10 mouse cellular contexts compared by ENCODE assay signal in genomic region chr9:77918961-77919670, GRCm38 (mm10). TPM values are rescaled to one million over a fixed set of nuclear protein-coding genes. Genes with fewer than 3 reads are reported as not detected.
DNase-seq lines count a peak whose midpoint lies in the region; ATAC-seq and TF ChIP-seq lines count a peak whose summit lies in the region.
"Had no signal": no experiment of that assay in that cellular context is flagged by ENCODE, and none has a peak within 500 bp of the region (broad histone marks: within the 10 kb centered on the region; RNA-seq: fewer than 3 reads in every experiment).

No protein-coding gene starts in this region.

- H3K27ac ChIP-seq in liver, adult 2 months (replicated peaks; ENCODE audit: insufficient read depth, low read depth, low read length): peak overlapping the region; percentile 63
- H3K27ac ChIP-seq in forebrain, embryonic 14.5 days (ENCODE audit: low read depth, low read length): no peak overlapping the region
- no peak overlapping the region for H3K27ac ChIP-seq in hindbrain, embryonic 16.5 days (ENCODE audit: low read depth, low read length)
- H3K27ac ChIP-seq in midbrain, embryonic 13.5 days: no peak overlapping the region
- H3K27ac ChIP-seq: stomach, embryonic 15.5 days had no signal

- DNase-seq in liver, adult 2 months (ENCODE audit: extremely low read depth, low read depth, low spot score): peak; percentile 68
- DNase-seq in liver: no peak
- DNase-seq in forebrain, embryonic 14.5 days (ENCODE audit: low spot score): no peak
- DNase-seq in urinary bladder, postnatal 36 days (ENCODE audit: low spot score in 2 of 2): no peak
- DNase-seq in urinary bladder, postnatal 10 days (ENCODE audit: low spot score): no peak
- no peak for DNase-seq in adrenal gland, postnatal 14 days
- DNase-seq: layer of hippocampus, adult 9-11 months had no signal

- no peak for TF ChIP-seq CTCF in liver, adult 2 months (IDR thresholded peaks at IDR 0.05; ENCODE audit: low read depth, low read length)

- H3K9me3 ChIP-seq in forebrain, embryonic 14.5 days (replicated peaks; ENCODE audit: control insufficient read depth, low read length): no peaks in the 10 kb centered on the region
- no peaks in the 10 kb centered on the region for H3K9me3 ChIP-seq in hindbrain, embryonic 16.5 days (ENCODE audit: control insufficient read depth, low read length)
- H3K9me3 ChIP-seq in midbrain, embryonic 13.5 days: no peaks in the 10 kb centered on the region
- H3K9me3 ChIP-seq: stomach, embryonic 15.5 days had no signal

- ATAC-seq in forebrain, embryonic 14.5 days: no peak
- ATAC-seq in hindbrain, embryonic 16.5 days: no peak
- no peak for ATAC-seq in midbrain, embryonic 13.5 days

- peak overlapping the region; percentile 75 for H3K4me2 ChIP-seq in forebrain, embryonic 14.5 days (ENCODE audit: low read length)
- H3K4me2 ChIP-seq in hindbrain, embryonic 16.5 days (ENCODE audit: low read length): peak overlapping the region; percentile 56
- H3K4me2 ChIP-seq in midbrain, embryonic 13.5 days (replicated peaks): peak overlapping the region; percentile 89

- peak overlapping the region; percentile 42 for H3K9ac ChIP-seq in liver, adult 2 months (ENCODE audit: low read depth, low read length)
- H3K9ac ChIP-seq in forebrain, embryonic 14.5 days (ENCODE audit: low read length): no peak overlapping the region
- no peak overlapping the region for H3K9ac ChIP-seq in hindbrain, embryonic 16.5 days (ENCODE audit: low read depth, low read length)
- no peak overlapping the region for H3K9ac ChIP-seq in midbrain, embryonic 13.5 days (replicated peaks)
- H3K9ac ChIP-seq: stomach, embryonic 15.5 days had no signal

- no peaks in the 10 kb centered on the region for H3K36me3 ChIP-seq in liver, adult 2 months (ENCODE audit: control insufficient read depth, insufficient read depth, low read length)
- H3K36me3 ChIP-seq in forebrain, embryonic 14.5 days (ENCODE audit: control insufficient read depth, insufficient read depth, low read length): no peaks in the 10 kb centered on the region; the same call in 1 of the 2 replicates
- H3K36me3 ChIP-seq in hindbrain, embryonic 16.5 days (ENCODE audit: control insufficient read depth, insufficient read depth, low read length): no peaks in the 10 kb centered on the region
- H3K36me3 ChIP-seq in midbrain, embryonic 13.5 days: no peaks in the 10 kb centered on the region
- H3K36me3 ChIP-seq: stomach, embryonic 15.5 days had no signal

- peaks cover 40% of the 10 kb centered on the region for H3K4me1 ChIP-seq in liver, adult 2 months (ENCODE audit: control insufficient read depth, insufficient read depth, low read length)
- H3K4me1 ChIP-seq in forebrain, embryonic 14.5 days (ENCODE audit: control insufficient read depth, insufficient read depth, low read length): 0 out of 2 replicates have a peak, but pooled peaks cover 2% of the 10 kb centered on the region
- peaks cover 12% of the 10 kb centered on the region for H3K4me1 ChIP-seq in hindbrain, embryonic 16.5 days (ENCODE audit: control insufficient read depth, insufficient read depth, low read depth, low read length)
- H3K4me1 ChIP-seq in midbrain, embryonic 13.5 days (replicated peaks): peaks cover 48% of the 10 kb centered on the region

- no peak for TF ChIP-seq POLR2A in liver, adult 2 months (IDR thresholded peaks at IDR 0.05; ENCODE audit: extremely low read depth, insufficient read depth, low read length)

- peak overlapping the region; percentile 90; the same call in 1 of the 2 replicates for H3K4me3 ChIP-seq in liver, adult 2 months (ENCODE audit: insufficient read depth, low read depth, low read length)
- peak overlapping the region; percentile 88; the same call in 1 of the 2 replicates for H3K4me3 ChIP-seq in forebrain, embryonic 14.5 days (ENCODE audit: low read depth, low read length)
- H3K4me3 ChIP-seq in hindbrain, embryonic 16.5 days (ENCODE audit: low read length): peak overlapping the region; percentile 71; the same call in 1 of the 2 replicates
- H3K4me3 ChIP-seq in midbrain, embryonic 13.5 days (replicated peaks): peak overlapping the region; percentile 89; the same call in 1 of the 2 replicates

- H3K79me2 ChIP-seq in liver, adult 2 months (ENCODE audit: control insufficient read depth, insufficient read depth, low read length): peaks cover 46% of the 10 kb centered on the region

- WGBS in liver, adult 2 months: 15% methylated on average over 5 of the region's 5 CpGs
- WGBS in forebrain, embryonic 14.5 days: 64% methylated on average over 5 of the region's 5 CpGs
- 74% methylated on average over 5 of the region's 5 CpGs for WGBS in hindbrain, embryonic 16.5 days
- 78% methylated on average over 5 of the region's 5 CpGs for WGBS in midbrain, embryonic 13.5 days

- no peaks in the 10 kb centered on the region for H3K27me3 ChIP-seq in liver, adult 2 months (ENCODE audit: control insufficient read depth, insufficient read depth, low read length)
- H3K27me3 ChIP-seq in forebrain, embryonic 14.5 days (replicated peaks; ENCODE audit: control insufficient read depth, insufficient read depth, low read length): no peaks in the 10 kb centered on the region
- H3K27me3 ChIP-seq in hindbrain, embryonic 16.5 days (replicated peaks; ENCODE audit: control insufficient read depth, insufficient read depth, low read length): no peaks in the 10 kb centered on the region
- no peaks in the 10 kb centered on the region for H3K27me3 ChIP-seq in midbrain, embryonic 13.5 days
- H3K27me3 ChIP-seq: stomach, embryonic 15.5 days had no signal

RNA-seq across cellular contexts. Expression of gene Elovl5, which starts 2.0 kb away (rescaled TPM):
- 228 and 280 TPM in 2 replicates for total RNA-seq in liver, adult 2 months (2014; rRNA removed)
- polyA plus RNA-seq in liver, adult 2 months (2012; rRNA removed): 234 and 322 TPM in 2 replicates
- 65.4 and 66.9 TPM in 2 replicates for polyA plus RNA-seq in forebrain, embryonic 14.5 days (2014; fragmentation: Nextera tagmentation; extraction: Ambion mirVana)
- polyA plus RNA-seq in hindbrain, embryonic 16.5 days (2015; fragmentation: Nextera tagmentation; extraction: Ambion mirVana): 73.3 and 73.8 TPM in 2 replicates
- 53.4 and 55.1 TPM in 2 replicates for polyA plus RNA-seq in midbrain, embryonic 13.5 days (2015; fragmentation: Nextera tagmentation; extraction: Ambion mirVana)
- 285 and 347 TPM in 2 replicates for total RNA-seq in adrenal gland, postnatal 14 days (2021)
